Mouse (Mus musculus) CD8-positive naive resting alpha-beta T cell, adult 2 months (primary cell): ENCODE measurements around the gene Hsd17b1.

Experiments
- DNase-seq, 2 experiments: peaks; one replicate each; pipeline ENCODE4 v3.0.0; 2022; ENCODE audit warnings: low read depth in 2 of 2, low spot score in 2 of 2

The Hsd17b1 gene

DNA sequence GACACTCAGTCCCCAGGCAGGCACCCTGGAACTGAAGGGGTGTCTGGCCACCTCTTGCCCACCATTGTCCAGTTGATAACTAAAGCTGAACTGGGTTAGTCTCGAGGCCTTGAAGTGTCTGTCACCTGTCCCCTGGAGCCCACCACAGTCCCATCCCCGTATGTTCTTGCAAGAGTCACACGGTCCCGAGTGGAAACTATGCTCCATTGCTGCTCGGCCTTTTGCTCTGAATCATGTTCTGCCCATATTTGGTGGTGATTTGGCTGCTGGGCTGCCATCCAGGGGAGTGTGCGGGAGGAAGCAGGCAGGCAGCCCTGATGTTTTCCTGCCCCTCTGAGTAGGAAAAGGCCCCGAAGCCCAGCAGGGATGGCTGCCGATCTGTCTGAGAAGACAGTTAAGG, 18.1 kb upstream of the Hsd17b1 start:
- no peak for DNase-seq

DNA sequence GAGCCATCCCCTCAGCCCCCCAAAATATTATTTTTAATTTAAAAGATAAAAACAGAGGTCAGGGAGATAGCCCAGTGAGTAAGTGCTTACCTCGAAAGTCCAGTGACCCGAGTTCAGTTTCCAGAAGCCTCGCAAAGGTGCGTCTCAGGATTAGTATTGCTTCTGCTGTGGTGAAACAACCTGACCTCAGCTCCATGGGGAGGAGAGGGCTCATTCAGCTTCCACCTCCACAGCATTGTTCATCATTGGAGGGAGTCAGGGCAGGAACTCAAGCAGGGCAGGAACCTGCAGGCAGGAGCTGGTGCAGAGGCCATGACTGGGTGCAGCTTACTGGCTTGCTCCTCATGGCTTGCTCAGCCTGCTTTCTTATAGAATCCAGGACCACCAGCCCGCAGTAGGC, 17.2 kb upstream of the Hsd17b1 start:
- no peak for DNase-seq

DNA sequence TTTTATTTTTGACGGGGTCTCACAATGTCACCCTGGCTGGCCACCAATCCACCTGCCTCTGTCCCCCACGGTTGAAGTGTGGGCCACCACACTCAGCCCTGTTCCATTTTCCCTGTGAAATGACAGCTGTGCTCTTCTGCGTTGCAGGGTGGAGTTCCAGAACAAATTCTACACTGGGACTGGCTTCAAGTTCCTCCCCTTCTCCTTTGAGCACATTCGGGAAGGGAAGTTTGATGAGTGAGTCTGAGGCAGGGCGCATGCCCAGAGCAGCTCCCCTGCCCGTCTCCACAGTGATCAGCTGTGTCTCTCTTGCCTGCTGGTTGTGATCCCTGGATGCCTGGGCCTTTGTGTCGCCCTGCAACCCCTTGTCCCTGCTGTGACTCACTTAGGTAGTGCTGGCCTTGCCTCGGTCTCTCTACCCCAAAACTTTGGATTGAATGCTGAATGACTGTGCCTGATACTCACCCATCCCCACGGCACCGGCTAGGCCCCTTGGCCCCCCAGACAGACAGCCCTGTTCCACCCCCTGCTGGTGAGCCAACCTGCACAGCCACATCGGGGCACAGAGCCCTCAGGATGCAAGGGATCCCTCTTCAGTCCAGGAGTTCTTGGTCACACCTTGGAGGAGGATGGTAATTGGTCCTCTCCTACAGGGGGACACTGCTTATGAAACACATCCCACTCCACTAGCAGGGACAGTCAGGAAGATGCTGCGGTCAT, 15.9 kb upstream of the Hsd17b1 start:
- DNase-seq = no peak

DNA sequence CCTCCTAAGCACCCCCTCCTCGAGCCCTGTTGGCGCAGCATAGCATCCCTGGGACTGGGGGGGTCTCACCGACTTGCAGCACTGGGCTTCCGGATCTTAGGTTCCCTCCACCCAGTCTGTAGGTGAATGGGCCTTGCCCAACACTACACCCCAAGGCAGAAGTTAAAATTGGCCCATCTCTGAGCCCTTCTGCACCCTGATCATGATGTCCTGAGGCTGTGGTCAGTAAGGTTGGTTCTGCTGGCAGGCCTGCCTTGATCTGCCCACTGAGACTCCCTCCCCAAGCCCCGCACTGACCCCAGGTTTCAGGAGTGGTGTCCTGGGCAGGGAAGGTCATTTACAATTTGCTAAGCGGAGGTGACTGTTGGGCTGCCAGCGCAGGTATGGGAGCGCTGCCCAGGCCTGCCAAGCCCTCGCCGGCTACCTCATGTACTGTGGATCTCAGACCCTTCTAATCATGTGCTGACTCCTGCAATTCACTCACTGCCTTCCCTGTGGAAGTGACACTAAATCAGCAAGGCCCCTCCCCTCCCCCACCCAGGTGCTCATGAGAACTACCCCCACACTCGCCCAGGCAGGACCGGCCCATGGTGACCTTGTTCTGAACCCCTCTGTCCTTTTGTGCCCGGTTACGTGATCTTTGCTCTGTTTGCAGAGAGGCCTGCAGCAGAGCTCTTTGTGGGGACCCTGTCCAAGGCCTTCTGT, 15.1 kb upstream of the Hsd17b1 start:
- no peak for DNase-seq

DNA sequence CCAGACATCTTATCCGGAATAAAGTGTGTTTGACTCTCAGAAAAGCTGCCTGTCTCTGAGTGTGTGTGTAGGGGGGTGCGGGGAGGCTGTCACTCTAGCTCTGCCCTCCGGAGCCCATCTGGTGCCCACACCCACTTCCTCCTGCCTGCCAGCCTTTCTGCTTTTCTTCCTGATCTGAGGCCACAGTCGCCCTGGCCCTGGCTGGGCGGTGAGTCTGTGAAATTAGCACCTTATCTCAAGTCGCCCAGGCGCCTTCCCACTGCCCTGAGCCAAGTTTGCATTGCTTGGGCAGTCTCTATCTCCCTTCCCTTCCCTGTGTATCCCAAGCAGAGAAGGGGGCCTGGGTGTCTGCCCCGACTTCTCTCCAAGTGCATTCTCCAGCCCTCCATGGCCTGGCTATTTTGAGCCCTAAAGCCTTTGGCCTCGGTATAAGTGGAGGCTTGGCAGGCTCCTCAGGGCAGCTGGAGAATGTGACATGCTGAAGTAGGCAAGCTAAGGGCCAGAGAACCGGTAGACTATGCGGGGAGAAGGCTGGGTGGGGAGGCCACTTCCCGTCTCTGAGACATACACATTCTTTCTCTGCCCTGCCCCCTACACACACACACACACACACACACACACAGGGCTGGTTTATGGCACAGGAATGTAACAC, 14.4 kb upstream of the Hsd17b1 start:
- peak; percentile 51 to 58 for DNase-seq

DNA sequence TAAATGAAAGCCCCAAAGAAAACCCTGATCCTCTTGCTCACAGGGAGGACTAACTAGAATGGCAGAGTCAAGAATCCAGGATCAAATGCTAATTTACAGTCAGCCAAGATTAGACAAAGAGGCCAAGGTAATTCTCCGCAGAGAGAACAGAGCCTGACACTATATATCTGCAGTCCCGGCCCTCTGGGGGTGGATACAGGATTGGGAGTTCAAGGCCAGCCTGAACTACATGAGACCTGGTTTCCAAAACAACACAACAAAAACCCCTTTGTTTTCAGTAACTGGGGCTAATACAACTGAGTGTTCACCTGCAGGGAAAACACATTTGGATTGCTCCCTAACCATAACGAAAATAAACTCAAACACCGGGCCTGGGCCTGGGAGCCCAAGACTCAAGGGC, 13.7 kb upstream of the Hsd17b1 start:
- DNase-seq = no peak

DNA sequence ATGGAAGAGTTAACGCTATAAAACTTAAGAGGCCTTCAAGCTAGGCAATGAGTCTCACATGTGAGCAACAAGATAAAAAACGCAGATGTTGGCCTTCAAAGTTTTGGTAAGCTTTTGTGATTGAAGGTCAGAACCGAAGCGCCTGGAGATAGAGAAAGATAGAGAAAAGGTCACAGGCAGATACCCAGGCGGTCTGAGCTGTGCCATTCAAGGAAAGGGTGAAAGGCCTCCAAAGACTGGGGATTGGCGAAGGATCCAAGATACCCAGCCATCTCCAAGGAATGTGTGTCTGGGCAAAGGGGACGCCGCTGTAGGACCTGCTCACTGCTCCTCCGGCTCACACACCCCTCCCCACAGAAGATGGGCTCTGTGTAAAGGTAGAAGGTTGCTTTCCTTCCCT, 13.2 kb upstream of the Hsd17b1 start:
- no peak for DNase-seq

DNA sequence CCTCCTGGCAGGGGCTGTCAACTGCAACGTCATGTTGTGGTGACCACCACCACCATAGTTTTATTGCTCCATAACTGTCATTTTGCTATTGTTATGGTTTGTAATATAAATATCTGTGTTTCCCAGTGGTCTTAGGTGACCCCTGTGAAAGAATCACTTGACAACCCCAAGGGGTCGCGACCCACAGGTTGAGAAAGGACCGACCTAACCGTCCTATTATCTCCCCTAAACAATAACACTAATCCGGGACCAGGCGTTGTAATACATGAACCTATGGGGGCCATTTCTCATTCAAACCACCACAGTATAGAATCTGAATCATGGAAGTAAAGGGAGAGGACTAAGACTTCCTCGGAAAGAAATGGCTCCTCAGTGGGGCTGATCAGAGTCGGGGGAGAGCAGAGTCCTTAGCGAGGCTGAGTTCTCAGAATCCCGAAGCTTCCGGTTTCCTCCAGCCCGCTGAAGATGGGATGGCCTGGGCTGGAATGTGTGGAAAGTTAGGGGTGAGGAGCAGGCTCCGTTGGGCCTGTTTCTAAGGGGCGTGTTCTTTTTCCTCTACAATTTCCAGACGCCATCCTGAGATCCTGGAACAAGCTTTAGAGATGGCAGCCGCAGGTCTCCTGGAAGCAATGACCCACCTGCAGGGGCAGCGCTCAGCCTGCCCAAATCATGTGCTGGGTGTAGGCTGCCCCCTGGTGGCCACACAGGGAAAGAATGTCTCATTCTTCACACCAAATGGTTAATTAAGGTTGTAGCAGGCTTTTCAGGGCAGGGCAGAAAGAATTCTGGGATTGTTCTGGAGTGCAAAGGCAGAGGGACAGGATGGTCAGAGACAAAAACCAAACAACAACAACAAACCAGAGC, 11.4 kb upstream of the Hsd17b1 start:
- peak; percentile 73 to 82 for DNase-seq

DNA sequence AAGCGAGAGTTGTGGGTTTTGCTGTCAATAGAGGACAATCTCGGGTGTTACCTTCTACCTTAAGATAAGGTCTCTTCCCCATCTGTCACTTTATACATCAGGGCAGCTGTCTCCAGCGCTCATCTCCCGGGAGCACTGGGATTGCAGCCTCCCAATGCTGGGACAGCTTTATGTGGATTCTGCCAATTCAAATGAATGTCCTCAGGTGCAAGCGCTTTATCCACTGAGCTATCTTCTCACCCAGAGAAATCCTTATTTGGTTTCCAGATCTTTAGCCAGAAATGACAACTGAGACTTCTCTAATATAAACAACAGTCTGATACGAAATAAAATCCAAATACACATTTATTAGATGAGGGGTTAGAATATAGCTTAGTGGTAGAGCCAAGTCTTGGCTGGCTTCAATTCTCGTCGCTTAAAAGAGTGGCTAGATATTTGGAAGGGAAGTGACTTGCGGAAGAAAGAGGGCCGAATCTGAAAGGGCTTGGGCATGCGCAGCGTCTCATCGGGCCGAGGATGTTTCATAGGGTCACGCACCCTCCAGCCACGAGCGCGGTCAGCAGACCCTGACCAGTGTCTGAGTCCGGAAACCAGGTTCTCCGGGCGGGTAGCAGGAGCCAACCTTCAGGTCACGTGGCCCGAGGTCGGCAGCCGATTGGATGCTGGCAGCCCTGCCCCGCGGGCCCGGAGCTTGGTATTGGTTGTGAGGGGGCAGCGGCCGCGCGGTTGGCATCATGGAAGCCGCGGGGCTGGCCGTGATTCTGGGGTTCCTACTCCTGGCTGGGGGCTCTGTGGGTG, 8.6 kb upstream of the Hsd17b1 start, which contains the start of gene Naglu:
Naglu (plus strand) TSS at position 622 of the 798 bp plus-strand sequence.
- peak; percentile 84 to 87 for DNase-seq

DNA sequence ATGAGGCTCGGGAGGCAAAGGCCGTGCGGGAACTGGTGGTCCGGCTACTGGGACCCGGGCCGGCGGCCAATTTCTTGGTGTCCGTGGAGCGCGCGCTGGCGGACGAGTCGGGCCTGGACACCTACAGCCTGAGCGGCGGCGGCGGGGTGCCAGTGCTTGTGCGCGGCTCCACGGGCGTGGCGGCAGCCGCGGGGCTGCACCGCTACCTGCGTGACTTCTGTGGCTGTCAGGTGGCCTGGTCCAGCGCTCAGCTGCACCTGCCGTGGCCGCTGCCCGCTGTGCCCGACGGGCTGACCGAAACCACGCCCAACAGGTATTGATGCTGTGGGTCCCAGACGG, 8.1 kb upstream of the Hsd17b1 start:
- DNase-seq = no peak

DNA sequence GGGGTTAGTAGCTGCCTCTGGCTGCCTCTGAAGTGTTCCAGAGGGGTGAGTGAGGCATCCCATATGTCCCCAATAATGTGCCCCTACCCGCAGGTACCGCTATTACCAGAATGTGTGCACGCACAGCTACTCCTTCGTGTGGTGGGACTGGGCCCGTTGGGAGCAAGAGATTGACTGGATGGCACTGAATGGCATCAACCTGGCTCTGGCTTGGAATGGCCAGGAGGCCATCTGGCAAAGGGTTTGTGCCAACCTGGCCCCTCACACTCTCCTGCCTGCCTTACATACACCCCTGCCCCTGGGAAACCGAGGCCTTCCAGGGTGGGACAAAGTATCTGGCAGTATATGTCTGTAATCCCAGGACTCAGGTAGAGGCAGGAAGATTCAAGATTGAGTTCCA, 7.2 kb upstream of the Hsd17b1 start:
- no peak for DNase-seq

DNA sequence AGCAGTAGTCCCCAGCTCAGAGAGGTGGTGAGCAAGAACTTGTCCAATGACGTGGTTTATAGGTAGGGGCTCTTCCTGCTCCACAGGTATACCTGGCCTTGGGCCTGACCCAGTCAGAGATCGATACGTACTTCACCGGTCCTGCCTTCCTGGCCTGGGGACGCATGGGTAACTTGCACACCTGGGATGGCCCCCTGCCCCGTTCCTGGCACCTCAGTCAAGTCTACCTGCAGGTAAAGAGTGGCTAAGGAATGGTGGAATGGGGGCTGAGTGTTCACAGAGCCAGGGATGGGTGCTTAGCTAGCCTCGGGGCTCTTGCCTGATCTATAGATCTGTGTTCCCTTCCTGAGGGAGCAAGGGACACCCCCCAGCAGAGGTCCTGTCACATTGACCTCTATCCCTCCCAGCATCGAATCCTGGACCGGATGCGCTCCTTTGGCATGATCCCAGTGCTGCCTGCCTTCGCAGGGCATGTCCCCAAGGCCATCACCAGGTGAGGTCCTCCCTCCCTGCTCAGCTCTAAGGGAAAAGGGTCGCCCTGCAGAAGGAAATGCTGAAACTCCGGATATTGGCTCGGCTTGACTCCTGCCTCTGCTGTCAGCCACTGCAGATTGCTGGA, 6.3 kb upstream of the Hsd17b1 start:
- no peak for DNase-seq

DNA sequence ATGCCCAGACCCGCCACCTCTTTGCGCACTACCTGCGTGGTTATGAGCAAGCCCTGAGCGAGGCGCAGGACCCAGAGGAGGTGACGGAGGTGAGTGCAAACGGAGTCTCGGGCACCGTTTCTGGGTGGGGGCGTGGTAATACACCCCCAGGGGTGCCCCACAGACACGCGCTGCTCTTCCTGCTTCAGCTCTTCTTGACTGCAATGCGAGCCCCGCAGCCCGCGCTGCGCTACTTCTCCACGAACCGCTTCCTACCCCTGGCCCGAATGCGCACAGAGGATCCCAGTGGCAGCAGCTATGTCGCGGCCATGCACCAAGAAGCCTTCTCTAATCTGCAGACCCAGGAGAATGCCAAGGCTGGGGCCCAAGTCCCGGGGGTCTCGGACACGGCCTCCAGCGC, 1.5 kb downstream of the Hsd17b1 start:
- no peak for DNase-seq

DNA sequence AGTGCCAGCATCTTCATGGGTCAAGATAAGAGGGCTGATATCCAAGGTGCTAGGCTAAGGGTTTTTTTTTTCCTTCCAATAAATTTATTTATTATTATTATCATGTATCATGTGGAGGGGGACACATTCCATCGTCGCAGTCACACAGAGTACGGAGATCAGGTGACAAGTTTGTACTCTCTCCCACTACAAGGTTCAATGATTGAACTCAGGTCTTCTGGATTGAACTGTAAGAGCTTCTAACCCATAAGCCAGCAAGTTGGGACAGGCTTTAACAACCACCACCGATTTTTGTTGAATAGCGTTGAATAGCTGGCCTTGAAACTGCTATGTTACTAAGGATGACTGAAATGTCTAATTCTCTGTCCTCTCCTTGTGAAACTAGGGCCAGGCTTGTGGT, 2.2 kb downstream of the Hsd17b1 start:
- no peak for DNase-seq

DNA sequence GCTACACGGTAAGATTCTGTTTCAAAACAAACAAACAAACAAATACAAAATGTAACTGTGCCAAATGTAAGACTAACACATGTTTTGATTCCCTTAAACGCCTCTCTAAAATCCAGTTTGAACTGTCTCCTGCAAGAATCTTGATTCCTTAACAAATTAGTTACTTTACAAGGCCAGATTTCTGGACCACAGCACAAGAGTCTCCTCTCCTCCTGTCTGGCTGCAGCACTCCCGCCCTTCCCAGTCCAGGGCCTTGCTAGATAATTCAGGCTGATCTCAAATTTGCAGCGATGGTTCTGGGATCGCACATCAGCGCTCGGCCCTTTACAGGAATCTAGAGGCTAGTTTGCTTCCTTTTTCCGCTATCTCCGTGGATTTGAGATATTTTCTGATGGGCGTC, 3.4 kb downstream of the Hsd17b1 start:
- DNase-seq = no peak

DNA sequence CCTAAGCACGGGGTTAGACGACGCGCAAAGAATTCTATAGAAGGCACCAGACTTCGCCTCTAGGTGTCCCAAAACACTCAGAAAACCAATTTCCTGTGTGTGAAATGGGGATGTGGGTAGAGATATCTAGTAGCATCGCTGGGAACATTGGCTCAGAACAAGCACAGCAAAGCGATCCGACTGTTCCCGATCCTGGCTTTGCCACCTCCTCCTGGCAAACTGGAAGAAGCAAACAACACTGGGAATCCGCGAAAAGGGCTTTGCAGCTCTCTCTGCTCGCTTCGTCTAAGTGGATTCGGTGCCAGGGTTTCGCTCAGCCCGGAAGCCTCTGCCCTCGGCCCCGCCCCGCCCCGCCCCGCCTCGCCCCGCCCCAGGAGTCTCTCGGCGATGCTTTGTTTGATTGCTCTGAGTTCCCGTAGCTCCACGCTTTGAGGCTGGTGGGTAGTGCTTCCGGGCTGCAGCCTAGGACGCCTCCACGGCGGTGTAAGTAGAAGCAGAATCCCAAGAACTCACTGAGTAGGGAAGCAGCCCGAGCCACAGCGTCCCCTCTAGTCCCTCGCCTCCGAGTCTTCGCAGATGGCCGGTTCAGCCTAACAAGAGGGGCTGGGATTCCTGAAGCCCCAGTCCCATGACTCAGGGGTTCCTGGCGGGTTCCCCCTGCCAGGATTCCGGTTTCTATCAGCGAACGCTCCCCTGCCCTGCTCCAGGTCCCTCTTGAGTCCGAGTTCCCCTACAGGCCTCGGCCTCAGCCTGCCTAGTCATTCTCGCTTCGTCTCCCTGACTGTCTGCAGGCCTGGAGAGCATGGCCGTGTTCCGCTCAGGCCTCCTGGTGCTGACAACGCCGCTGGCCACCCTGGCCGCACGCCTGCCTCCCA, 4.2 kb downstream of the Hsd17b1 start, which contains the start of gene Coasy:
Coasy (plus strand) TSS at position 358 of the 875 bp plus-strand sequence.
- DNase-seq = peak; percentile 70 to 79

DNA sequence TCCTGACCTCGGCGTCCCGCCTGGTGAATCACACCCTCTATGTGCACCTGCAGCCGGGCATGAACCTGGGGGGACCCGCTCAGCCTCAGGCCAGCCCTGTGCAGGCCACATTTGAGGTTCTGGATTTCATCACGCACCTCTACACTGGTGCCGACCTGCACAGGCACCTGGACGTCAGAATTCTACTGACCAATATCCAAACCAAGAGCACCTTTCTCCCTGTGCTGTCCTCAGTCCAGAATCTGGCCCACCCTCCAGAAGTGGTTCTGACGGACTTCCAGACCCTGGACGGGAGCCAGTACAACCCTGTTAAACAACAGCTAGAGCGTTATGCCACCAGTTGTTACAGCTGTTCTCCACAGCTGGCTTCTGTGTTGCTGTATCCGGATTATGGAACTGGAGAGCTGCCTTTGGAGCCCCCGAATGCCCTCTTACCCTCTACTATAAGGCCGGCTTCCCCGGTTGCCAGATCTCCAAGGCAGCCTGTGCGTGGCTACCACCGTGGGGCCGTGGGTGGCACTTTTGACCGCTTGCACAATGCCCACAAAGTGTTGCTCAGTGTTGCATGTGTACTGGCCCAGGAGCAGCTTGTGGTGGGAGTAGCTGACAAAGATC, 5.0 kb downstream of the Hsd17b1 start:
- DNase-seq = no peak

DNA sequence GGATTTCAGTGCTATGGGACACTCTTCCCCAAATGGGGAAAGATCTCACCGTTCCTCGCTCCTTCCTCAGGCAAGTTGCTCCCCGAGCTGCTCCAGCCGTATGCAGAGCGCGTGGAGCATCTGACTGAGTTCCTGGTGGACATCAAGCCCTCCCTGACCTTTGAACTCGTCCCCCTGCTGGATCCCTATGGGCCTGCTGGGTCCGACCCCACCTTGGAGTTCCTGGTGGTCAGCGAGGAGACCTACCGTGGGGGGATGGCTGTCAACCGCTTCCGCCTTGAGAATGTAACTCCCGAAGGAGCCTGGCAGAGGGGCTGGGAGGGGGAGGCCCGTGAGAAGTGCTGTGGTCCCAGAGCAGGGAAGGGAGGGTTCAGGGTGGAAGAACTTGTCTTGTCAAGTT, 6.0 kb downstream of the Hsd17b1 start:
- DNase-seq = no peak

DNA sequence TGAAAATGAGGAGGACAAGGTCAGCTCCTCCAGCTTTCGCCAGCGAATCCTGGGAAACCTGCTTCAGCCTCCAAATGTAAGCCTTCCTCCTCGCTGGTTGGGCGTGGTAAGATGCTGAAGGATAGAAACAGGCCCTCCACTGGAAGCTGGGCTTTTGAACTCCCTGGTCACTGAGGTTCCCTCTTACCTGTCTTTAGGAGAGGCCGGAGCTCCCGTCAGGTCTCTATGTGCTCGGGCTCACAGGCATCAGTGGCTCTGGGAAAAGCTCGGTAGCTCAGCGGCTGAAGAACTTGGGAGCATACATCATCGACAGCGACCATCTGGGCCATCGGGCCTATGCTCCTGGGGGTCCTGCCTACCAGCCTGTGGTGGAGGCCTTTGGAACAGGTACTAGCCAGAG, 6.6 kb downstream of the Hsd17b1 start:
- DNase-seq = no peak
